Mouse (Mus musculus): ENCODE results near the gene Fry. TPM values are rescaled to one million over a fixed set of nuclear protein-coding genes. Genes with fewer than 3 reads are reported as not detected.

Gene Fry
- polyA plus RNA-seq, 1 experiment from 2014 or later, result 51.4 TPM

- H3K36me3 ChIP-seq, result peaks cover 14% of the 10 kb centered on the region
- H3K9ac ChIP-seq (replicated peaks), result no peak overlapping the region
- H3K27me3 ChIP-seq (replicated peaks), result no peaks in the 10 kb centered on the region
- H3K4me3 ChIP-seq (replicated peaks), result no peak overlapping the region
- no peaks in the 10 kb centered on the region for H3K9me3 ChIP-seq (replicated peaks)
- ATAC-seq (ENCODE audit: low FRiP score), result no peak
- H3K27ac ChIP-seq (replicated peaks), result no peak overlapping the region
- 92% methylated on average over 5 of the region's 5 CpGs for WGBS
- no peaks in the 10 kb centered on the region for H3K4me1 ChIP-seq
- H3K4me2 ChIP-seq, result no peak overlapping the region
Observed at GRCm38 (mm10) chr5:150306497-150306896, 188.1 kb downstream of the Fry start.

- no peak overlapping the region for H3K27ac ChIP-seq (replicated peaks)
- no peaks in the 10 kb centered on the region for H3K27me3 ChIP-seq (replicated peaks)
Observed at GRCm38 (mm10) chr5:150313229-150313628, 194.8 kb downstream of the Fry start.

GRCm38 (mm10) chr5:150314582-150314981 lies 196.1 kb downstream of the Fry start:
- Histone ChIP-seq H3K36me3 (peaks cover 20% of the 10 kb centered on the region), H3K4me1 (no peaks in the 10 kb centered on the region), H3K27ac (replicated peaks) (no peak overlapping the region), H3K9ac (replicated peaks) (no peak overlapping the region), H3K4me3 (replicated peaks) (no peak overlapping the region), H3K4me2 (no peak overlapping the region), H3K27me3 (replicated peaks) (no peaks in the 10 kb centered on the region), H3K9me3 (replicated peaks) (no peaks in the 10 kb centered on the region)
- ATAC-seq (ENCODE audit: low FRiP score), result no peak
- 96% methylated on average over 6 of the region's 6 CpGs for WGBS

More at GRCm38 (mm10) chr5:150313229-150313628, 194.8 kb downstream of the Fry start:
- WGBS, result 85% methylated on average over 2 of the region's 2 CpGs
- ATAC-seq (ENCODE audit: low FRiP score), result no peak
- no peaks in the 10 kb centered on the region for H3K9me3 ChIP-seq (replicated peaks)
- no peak overlapping the region for H3K9ac ChIP-seq (replicated peaks)
- H3K4me3 ChIP-seq (replicated peaks), result no peak overlapping the region
- no peaks in the 10 kb centered on the region for H3K4me1 ChIP-seq
- H3K4me2 ChIP-seq, result no peak overlapping the region
- H3K36me3 ChIP-seq, result peaks cover 20% of the 10 kb centered on the region

- H3K27me3 ChIP-seq (replicated peaks), result no peaks in the 10 kb centered on the region
- no peaks in the 10 kb centered on the region for H3K9me3 ChIP-seq (replicated peaks)
- WGBS, result 66% methylated on average over 5 of the region's 5 CpGs
- ATAC-seq (ENCODE audit: low FRiP score), result no peak
- H3K4me3 ChIP-seq (replicated peaks), result no peak overlapping the region
- 0 out of 2 replicates have a peak, but pooled peaks cover 2% of the 10 kb centered on the region for H3K4me1 ChIP-seq
- H3K9ac ChIP-seq (replicated peaks), result no peak overlapping the region
- no peak overlapping the region for H3K4me2 ChIP-seq
- peaks cover 18% of the 10 kb centered on the region for H3K36me3 ChIP-seq
- no peak overlapping the region for H3K27ac ChIP-seq (replicated peaks)
Observed at GRCm38 (mm10) chr5:150325411-150325810, 207.0 kb downstream of the Fry start.

- Histone ChIP-seq H3K9me3 (replicated peaks) (no peaks in the 10 kb centered on the region), H3K27ac (replicated peaks) (no peak overlapping the region), H3K4me3 (replicated peaks) (no peak overlapping the region), H3K9ac (replicated peaks) (no peak overlapping the region), H3K36me3 (peaks cover 18% of the 10 kb centered on the region), H3K4me2 (no peak overlapping the region), H3K27me3 (replicated peaks) (no peaks in the 10 kb centered on the region), H3K4me1 (0 out of 2 replicates have a peak, but pooled peaks cover 2% of the 10 kb centered on the region)
- 93% methylated on average over 6 of the region's 6 CpGs for WGBS
- no peak for ATAC-seq (ENCODE audit: low FRiP score)
Observed at GRCm38 (mm10) chr5:150328686-150329085, 210.2 kb downstream of the Fry start.

- no peak for ATAC-seq (ENCODE audit: low FRiP score)
- 81% methylated on average over 2 of the region's 2 CpGs for WGBS
- peaks cover 9% of the 10 kb centered on the region for H3K36me3 ChIP-seq
- no peaks in the 10 kb centered on the region for H3K27me3 ChIP-seq (replicated peaks)
- H3K4me2 ChIP-seq, result no peak overlapping the region
- no peak overlapping the region for H3K9ac ChIP-seq (replicated peaks)
- no peaks in the 10 kb centered on the region for H3K9me3 ChIP-seq (replicated peaks)
- H3K27ac ChIP-seq (replicated peaks), result no peak overlapping the region
- no peaks in the 10 kb centered on the region for H3K4me1 ChIP-seq
- no peak overlapping the region for H3K4me3 ChIP-seq (replicated peaks)
Observed at GRCm38 (mm10) chr5:150331821-150332220, 213.4 kb downstream of the Fry start.

GRCm38 (mm10) chr5:150332810-150333209 lies 214.4 kb downstream of the Fry start:
- H3K27ac ChIP-seq (replicated peaks), result no peak overlapping the region

GRCm38 (mm10) chr5:150333328-150333731 lies 214.9 kb downstream of the Fry start:
- no peaks in the 10 kb centered on the region for H3K4me1 ChIP-seq
- H3K27me3 ChIP-seq (replicated peaks), result no peaks in the 10 kb centered on the region
- no peaks in the 10 kb centered on the region for H3K36me3 ChIP-seq
- no peak overlapping the region for H3K9ac ChIP-seq (replicated peaks)
- H3K4me3 ChIP-seq (replicated peaks), result no peak overlapping the region
- no peak overlapping the region for H3K27ac ChIP-seq (replicated peaks)
- H3K9me3 ChIP-seq (replicated peaks), result no peaks in the 10 kb centered on the region
- WGBS, result 82% methylated on average over 10 of the region's 10 CpGs
- no peak overlapping the region for H3K4me2 ChIP-seq
- no peak for ATAC-seq (ENCODE audit: low FRiP score)

More at GRCm38 (mm10) chr5:150332810-150333209, 214.4 kb downstream of the Fry start:
- Histone ChIP-seq H3K4me2 (no peak overlapping the region), H3K27me3 (replicated peaks) (no peaks in the 10 kb centered on the region), H3K9me3 (replicated peaks) (no peaks in the 10 kb centered on the region), H3K36me3 (peaks cover 5% of the 10 kb centered on the region; the same call in 1 of the 2 replicates), H3K4me3 (replicated peaks) (no peak overlapping the region), H3K4me1 (no peaks in the 10 kb centered on the region), H3K9ac (replicated peaks) (no peak overlapping the region)
- WGBS, result 69% methylated on average over 5 of the region's 5 CpGs
- ATAC-seq (ENCODE audit: low FRiP score), result no peak

GRCm38 (mm10) chr5:150336451-150336850 lies 218.0 kb downstream of the Fry start:
- WGBS, result 72% methylated on average over 10 of the region's 10 CpGs

GRCm38 (mm10) chr5:150337696-150338095 lies 219.3 kb downstream of the Fry start:
- Histone ChIP-seq H3K27ac (replicated peaks) (0 out of 2 replicates have a peak overlapping the region, but pooled peaks have one; percentile 25), H3K4me1 (no peaks in the 10 kb centered on the region), H3K27me3 (replicated peaks) (no peaks in the 10 kb centered on the region), H3K9me3 (replicated peaks) (no peaks in the 10 kb centered on the region), H3K9ac (replicated peaks) (no peak overlapping the region), H3K4me3 (replicated peaks) (no peak overlapping the region), H3K4me2 (no peak overlapping the region), H3K36me3 (peaks cover 11% of the 10 kb centered on the region; the same call in 1 of the 2 replicates)
- 84% methylated on average over 7 of the region's 7 CpGs for WGBS
- ATAC-seq (ENCODE audit: low FRiP score), result no peak

More at GRCm38 (mm10) chr5:150336451-150336850, 218.0 kb downstream of the Fry start:
- H3K36me3 ChIP-seq, result peaks cover 6% of the 10 kb centered on the region; the same call in 1 of the 2 replicates
- no peaks in the 10 kb centered on the region for H3K27me3 ChIP-seq (replicated peaks)
- H3K4me3 ChIP-seq (replicated peaks), result no peak overlapping the region
- H3K9me3 ChIP-seq (replicated peaks), result no peaks in the 10 kb centered on the region
- no peak overlapping the region for H3K9ac ChIP-seq (replicated peaks)
- no peak overlapping the region for H3K27ac ChIP-seq (replicated peaks)
- H3K4me1 ChIP-seq, result no peaks in the 10 kb centered on the region
- no peak for ATAC-seq (ENCODE audit: low FRiP score)
- H3K4me2 ChIP-seq, result no peak overlapping the region

- Histone ChIP-seq H3K9me3 (replicated peaks) (no peaks in the 10 kb centered on the region), H3K9ac (replicated peaks) (no peak overlapping the region), H3K4me1 (no peaks in the 10 kb centered on the region), H3K4me3 (replicated peaks) (no peak overlapping the region), H3K36me3 (peaks cover 19% of the 10 kb centered on the region), H3K27ac (replicated peaks) (no peak overlapping the region), H3K27me3 (replicated peaks) (no peaks in the 10 kb centered on the region), H3K4me2 (no peak overlapping the region)
- 76% methylated on average over 5 of the region's 5 CpGs for WGBS
- no peak for ATAC-seq (ENCODE audit: low FRiP score)
Observed at GRCm38 (mm10) chr5:150340944-150341343, 222.5 kb downstream of the Fry start.

- ATAC-seq (ENCODE audit: low FRiP score), result no peak
- H3K27ac ChIP-seq (replicated peaks), result no peak overlapping the region
- peaks cover 31% of the 10 kb centered on the region for H3K36me3 ChIP-seq
- H3K4me1 ChIP-seq, result no peaks in the 10 kb centered on the region
- no peak overlapping the region for H3K4me2 ChIP-seq
- no peaks in the 10 kb centered on the region for H3K9me3 ChIP-seq (replicated peaks)
- 89% methylated on average over 3 of the region's 3 CpGs for WGBS
- no peak overlapping the region for H3K4me3 ChIP-seq (replicated peaks)
- no peak overlapping the region for H3K9ac ChIP-seq (replicated peaks)
- H3K27me3 ChIP-seq (replicated peaks), result no peaks in the 10 kb centered on the region
Observed at GRCm38 (mm10) chr5:150342139-150342538, 223.7 kb downstream of the Fry start.

All from neural tube, embryonic 15.5 days (tissue).